Mouse (Mus musculus) CH12.LX (cell line): Measurements from ENCODE around the gene Gm47791.

Experiments
- CTCF ChIP-seq, 2 experiments: IDR thresholded peaks in 1 of 2; conservative IDR thresholded peaks in 1 of 2; 2 replicates each; pipeline ENCODE4 v1.5.1; 2011 to 2012; ENCODE audit warnings: low read depth in 2 of 2, low read length in 2 of 2, improper control_type of control experiment in 1 of 2, inconsistent platforms in 1 of 2, mild to moderate bottlenecking in 1 of 2, moderate library complexity in 1 of 2
- MEF2A ChIP-seq: IDR thresholded peaks from 2 replicates; pipeline ENCODE4 v1.6.1; 2014; ENCODE audit warnings: low read depth, mild to moderate bottlenecking, inconsistent platforms, low read length, improper control_type of control experiment, borderline replicate concordance
- POLR2A ChIP-seq: IDR thresholded peaks from 2 replicates; pipeline ENCODE4 v1.6.1; 2011; ENCODE audit warnings: low read depth, mild to moderate bottlenecking, improper control_type of control experiment, low read length
- USF1 ChIP-seq: IDR thresholded peaks from 2 replicates; pipeline ENCODE4 v1.6.1; 2014; ENCODE audit warnings: low read depth, mild to moderate bottlenecking, inconsistent platforms, low read length, improper control_type of control experiment

DNA sequence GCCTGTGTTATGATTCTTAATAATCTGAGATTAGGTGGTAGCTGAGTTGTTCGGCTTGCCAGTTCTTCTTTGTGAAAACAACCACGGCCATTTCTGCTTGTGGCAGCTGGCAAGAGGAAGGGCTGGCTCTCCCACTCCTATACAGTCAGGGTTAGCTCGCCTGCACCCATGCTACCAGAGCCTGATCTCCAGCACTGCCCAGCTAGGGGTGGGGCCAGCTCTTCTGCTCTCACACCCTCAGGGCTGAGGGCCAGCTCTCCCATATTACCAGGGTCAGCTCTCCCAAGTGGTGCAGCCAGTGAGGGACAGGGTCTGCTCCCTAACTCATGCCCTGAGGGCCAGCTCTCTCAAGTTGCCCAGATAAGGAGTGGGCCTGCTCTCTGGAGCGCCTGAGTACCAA lies 1.4 kb upstream of the Gm47791 start:
- TF ChIP-seq CTCF (conservative IDR thresholded peaks at IDR 0.05 in 1 of 2, IDR thresholded peaks at IDR 0.05 in 1 of 2; ENCODE audit: low read depth in 2 of 2, low read length in 2 of 2) (no peak), MEF2A (no peak), POLR2A (no peak), USF1 (no peak)
